Mouse (Mus musculus): Measurements from ENCODE around the gene Ythdf2. TPM values are rescaled to one million over a fixed set of nuclear protein-coding genes. Genes with fewer than 3 reads are reported as not detected.

Gene Ythdf2
- polyA plus RNA-seq, 1 experiment: 24.5 TPM

GRCm38 (mm10) chr4:132253622-132254021 is 41.5 kb upstream of the Ythdf2 start:
- H3K36me3 ChIP-seq (ENCODE audit: control insufficient read depth, insufficient read depth): peaks cover 31% of the 10 kb centered on the region
- no peak overlapping the region for H3ac ChIP-seq (ENCODE audit: control insufficient read depth, insufficient read length, low read depth)
- peaks cover 69% of the 10 kb centered on the region for H3K79me2 ChIP-seq (ENCODE audit: control insufficient read depth, insufficient read depth)
- peaks cover 32% of the 10 kb centered on the region for H3K79me3 ChIP-seq (ENCODE audit: low read depth)
- no peak for TF ChIP-seq FOSL1 (IDR thresholded peaks at IDR 0.05; ENCODE audit: insufficient read depth, low read length, poor library complexity, severe bottlenecking)
- no peaks in the 10 kb centered on the region for H3K27me3 ChIP-seq (ENCODE audit: control insufficient read depth, insufficient read depth, insufficient read length)
- H3K4me3 ChIP-seq (ENCODE audit: insufficient read depth, poor library complexity, severe bottlenecking): no peak overlapping the region

GRCm38 (mm10) chr4:132253128-132253527 is 41.0 kb upstream of the Ythdf2 start:
- peaks cover 34% of the 10 kb centered on the region for H3K36me3 ChIP-seq (ENCODE audit: control insufficient read depth, insufficient read depth)
- TF ChIP-seq USF1 (IDR thresholded peaks at IDR 0.05; ENCODE audit: low read depth) (no peak), FOSL1 (IDR thresholded peaks at IDR 0.05; ENCODE audit: insufficient read depth, low read length, poor library complexity, severe bottlenecking) (no peak), CEBPB (IDR thresholded peaks at IDR 0.05; ENCODE audit: low read depth) (no peak), MAX (IDR thresholded peaks at IDR 0.05) (no peak), CTCF (IDR thresholded peaks at IDR 0.05; ENCODE audit: control insufficient read depth, insufficient read depth, insufficient read length) (no peak), MYOG (IDR thresholded peaks at IDR 0.05; ENCODE audit: control insufficient read depth, extremely low read depth, insufficient read length) (no peak), MYOD1 (IDR thresholded peaks at IDR 0.05; ENCODE audit: control insufficient read depth, insufficient read length, low read depth) (no peak)
- peaks cover 27% of the 10 kb centered on the region for H3K79me3 ChIP-seq (ENCODE audit: low read depth)
- H3K27me3 ChIP-seq (ENCODE audit: control insufficient read depth, insufficient read depth, insufficient read length): no peaks in the 10 kb centered on the region
- H3K79me2 ChIP-seq (ENCODE audit: control insufficient read depth, insufficient read depth): peaks cover 64% of the 10 kb centered on the region
- no peak overlapping the region for H3K4me3 ChIP-seq (ENCODE audit: insufficient read depth, poor library complexity, severe bottlenecking)
- no peak overlapping the region for H3ac ChIP-seq (ENCODE audit: control insufficient read depth, insufficient read length, low read depth)

- H3K79me3 ChIP-seq (ENCODE audit: low read depth): peaks cover 22% of the 10 kb centered on the region
- peaks cover 54% of the 10 kb centered on the region for H3K79me2 ChIP-seq (ENCODE audit: control insufficient read depth, insufficient read depth)
- no peak for TF ChIP-seq CTCF (IDR thresholded peaks at IDR 0.05; ENCODE audit: control insufficient read depth, insufficient read depth, insufficient read length)
- TF ChIP-seq MAX (IDR thresholded peaks at IDR 0.05): no peak
- H3K27me3 ChIP-seq (ENCODE audit: control insufficient read depth, insufficient read depth, insufficient read length): no peaks in the 10 kb centered on the region
- peaks cover 41% of the 10 kb centered on the region for H3K36me3 ChIP-seq (ENCODE audit: control insufficient read depth, insufficient read depth)
- H3K4me3 ChIP-seq (ENCODE audit: insufficient read depth, poor library complexity, severe bottlenecking): no peak overlapping the region
- no peak overlapping the region for H3ac ChIP-seq (ENCODE audit: control insufficient read depth, insufficient read length, low read depth)
These were observed 39.5 kb upstream of the Ythdf2 start for GRCm38 (mm10) chr4:132251596-132251995.

GRCm38 (mm10) chr4:132247451-132247997 is 35.4 kb upstream of the Ythdf2 start:
- H3ac ChIP-seq (ENCODE audit: control insufficient read depth, insufficient read length, low read depth): no peak overlapping the region
- H3K36me3 ChIP-seq (ENCODE audit: control insufficient read depth, insufficient read depth): peaks cover 67% of the 10 kb centered on the region
- peaks cover 14% of the 10 kb centered on the region for H3K79me2 ChIP-seq (ENCODE audit: control insufficient read depth, insufficient read depth)
- H3K27me3 ChIP-seq (ENCODE audit: control insufficient read depth, insufficient read depth, insufficient read length): no peaks in the 10 kb centered on the region
- H3K4me3 ChIP-seq (ENCODE audit: insufficient read depth, poor library complexity, severe bottlenecking): no peak overlapping the region
- peaks cover 5% of the 10 kb centered on the region for H3K79me3 ChIP-seq (ENCODE audit: low read depth)
- no peak for TF ChIP-seq MYOG (IDR thresholded peaks at IDR 0.05; ENCODE audit: control insufficient read depth, extremely low read depth, insufficient read length)
- no peak for TF ChIP-seq USF1 (IDR thresholded peaks at IDR 0.05; ENCODE audit: low read depth)
- TF ChIP-seq FOSL1 (IDR thresholded peaks at IDR 0.05; ENCODE audit: insufficient read depth, low read length, poor library complexity, severe bottlenecking): no peak
- TF ChIP-seq CTCF (IDR thresholded peaks at IDR 0.05; ENCODE audit: control insufficient read depth, insufficient read depth, insufficient read length): no peak
- TF ChIP-seq MAX (IDR thresholded peaks at IDR 0.05): no peak
- TF ChIP-seq MYOD1 (IDR thresholded peaks at IDR 0.05; ENCODE audit: control insufficient read depth, insufficient read length, low read depth): no peak
- TF ChIP-seq CEBPB (IDR thresholded peaks at IDR 0.05; ENCODE audit: low read depth): no peak

- Histone ChIP-seq H3K27me3 (ENCODE audit: control insufficient read depth, insufficient read depth, insufficient read length) (no peaks in the 10 kb centered on the region), H3K4me3 (ENCODE audit: insufficient read depth, poor library complexity, severe bottlenecking) (no peak overlapping the region), H3ac (ENCODE audit: control insufficient read depth, insufficient read length, low read depth) (no peak overlapping the region), H3K79me3 (ENCODE audit: low read depth) (no peaks in the 10 kb centered on the region), H3K36me3 (ENCODE audit: control insufficient read depth, insufficient read depth) (peaks cover 51% of the 10 kb centered on the region), H3K79me2 (ENCODE audit: control insufficient read depth, insufficient read depth) (peaks cover 5% of the 10 kb centered on the region)
- TF ChIP-seq CEBPB (IDR thresholded peaks at IDR 0.05; ENCODE audit: low read depth): no peak
- TF ChIP-seq FOSL1 (IDR thresholded peaks at IDR 0.05; ENCODE audit: insufficient read depth, low read length, poor library complexity, severe bottlenecking): no peak
- TF ChIP-seq USF1 (IDR thresholded peaks at IDR 0.05; ENCODE audit: low read depth): no peak
- TF ChIP-seq MAX (IDR thresholded peaks at IDR 0.05): no peak
- no peak for TF ChIP-seq CTCF (IDR thresholded peaks at IDR 0.05; ENCODE audit: control insufficient read depth, insufficient read depth, insufficient read length)
- TF ChIP-seq MYOD1 (IDR thresholded peaks at IDR 0.05; ENCODE audit: control insufficient read depth, insufficient read length, low read depth): no peak
- no peak for TF ChIP-seq MYOG (IDR thresholded peaks at IDR 0.05; ENCODE audit: control insufficient read depth, extremely low read depth, insufficient read length)
These were observed 33.5 kb upstream of the Ythdf2 start for GRCm38 (mm10) chr4:132245643-132246042.

- Histone ChIP-seq H3K79me2 (ENCODE audit: control insufficient read depth, insufficient read depth) (no peaks in the 10 kb centered on the region), H3K79me3 (ENCODE audit: low read depth) (no peaks in the 10 kb centered on the region), H3ac (ENCODE audit: control insufficient read depth, insufficient read length, low read depth) (no peak overlapping the region), H3K36me3 (ENCODE audit: control insufficient read depth, insufficient read depth) (peaks cover 55% of the 10 kb centered on the region), H3K4me3 (ENCODE audit: insufficient read depth, poor library complexity, severe bottlenecking) (no peak overlapping the region), H3K27me3 (ENCODE audit: control insufficient read depth, insufficient read depth, insufficient read length) (no peaks in the 10 kb centered on the region)
- TF ChIP-seq MYOD1 (IDR thresholded peaks at IDR 0.05; ENCODE audit: control insufficient read depth, insufficient read length, low read depth) (no peak), CTCF (IDR thresholded peaks at IDR 0.05; ENCODE audit: control insufficient read depth, insufficient read depth, insufficient read length) (no peak), FOSL1 (IDR thresholded peaks at IDR 0.05; ENCODE audit: insufficient read depth, low read length, poor library complexity, severe bottlenecking) (no peak), MYOG (IDR thresholded peaks at IDR 0.05; ENCODE audit: control insufficient read depth, extremely low read depth, insufficient read length) (no peak), CEBPB (IDR thresholded peaks at IDR 0.05; ENCODE audit: low read depth) (no peak), MAX (IDR thresholded peaks at IDR 0.05) (no peak), USF1 (IDR thresholded peaks at IDR 0.05; ENCODE audit: low read depth) (no peak)
These were observed 29.1 kb upstream of the Ythdf2 start for GRCm38 (mm10) chr4:132241208-132241607.

Measured in C2C12 (cell line).